Mouse (Mus musculus) left cerebral cortex, postnatal 10 days (tissue): ENCODE data around the gene Nr3c2. TPM values are rescaled to one million over a fixed set of nuclear protein-coding genes. Genes with fewer than 3 reads are reported as not detected.

Experiments
- DNase-seq, 2 experiments: peaks; one replicate each; pipeline ENCODE4 v3.0.0; 2021 to 2022; ENCODE audit warnings: low spot score in 2 of 2, mixed read lengths in 1 of 2; ENCODE audit errors: extremely low spot score in 1 of 2
- intact Hi-C: fragments of 180-260 bp; cut with DNase I; formaldehyde crosslinking; loops from one replicate; pipeline ENCODE4 v1.15.1; 2025
- total RNA-seq, 2 experiments: library from RNA; stranded (reverse); gene quantifications; 2 replicates each; pipeline ENCODE4 v1.2.3; 2021

Gene Nr3c2
- 10 to 100 TPM; 22.3 to 23.8 TPM for total RNA-seq

DNA sequence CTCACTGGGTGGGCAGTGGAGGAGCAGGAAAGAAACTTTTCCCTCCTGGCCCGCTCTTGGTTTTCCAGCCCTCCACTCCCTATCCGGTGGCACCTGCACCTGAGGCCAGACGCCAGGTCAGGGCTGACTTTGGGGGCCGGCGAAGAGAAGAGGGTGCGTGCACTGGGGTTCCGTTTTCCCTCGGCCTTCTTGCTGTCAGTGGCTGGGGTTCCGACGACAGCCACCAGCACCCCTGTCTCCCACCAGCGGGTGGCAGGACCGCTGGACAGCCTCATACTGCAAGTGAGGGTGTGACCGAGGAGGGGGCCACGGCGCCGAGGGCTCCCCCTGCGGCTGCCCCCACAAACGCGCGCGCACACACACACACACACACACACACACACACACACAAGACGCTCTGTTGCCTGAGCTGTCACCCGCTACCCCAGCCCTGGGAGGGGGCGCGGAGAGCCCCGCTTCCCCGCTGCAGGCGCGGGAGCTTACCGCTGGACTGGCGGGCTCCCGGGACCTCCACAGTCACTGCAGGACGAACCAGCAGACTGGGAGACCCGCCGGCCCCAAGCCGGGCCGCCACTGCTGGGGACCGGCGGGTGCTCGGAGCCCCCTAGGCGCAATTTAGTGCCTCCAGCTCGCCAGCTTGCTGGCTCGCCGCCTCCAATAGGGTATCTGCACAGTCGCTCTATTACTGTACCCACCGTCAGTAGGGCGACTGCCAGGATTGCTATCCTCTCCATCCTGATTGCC is at the start of gene Nr3c2:
Gene Nr3c2, plus strand, starts transcription at position 32 of the 744 bp plus-strand sequence.
- peak; percentile 23 to 69 for DNase-seq
- intact Hi-C loops: loop anchor here (5.0 to 10.0 kb wide), 2 partner anchors 415 to 832 kb away; no protein-coding TSS in a partner anchor

DNA sequence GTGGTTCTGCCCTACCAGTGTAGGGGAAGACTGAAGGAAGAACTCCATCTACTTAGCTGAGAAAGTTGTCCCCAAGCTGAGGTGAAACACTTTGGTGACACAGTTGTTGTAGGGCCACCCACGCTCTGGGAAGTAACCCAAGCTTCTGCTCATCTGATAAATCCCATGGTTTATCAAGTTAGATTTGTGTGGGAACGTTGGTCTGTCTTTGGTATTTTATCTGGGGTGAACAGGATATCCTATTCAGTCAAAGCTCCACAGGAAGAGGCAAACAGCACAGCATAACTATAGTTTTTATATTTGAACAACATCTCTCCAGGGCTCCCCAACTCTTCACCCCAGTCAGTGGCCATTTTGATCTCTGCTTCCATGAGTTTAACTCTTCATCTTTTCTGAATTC is 40.7 kb upstream of the Nr3c2 start:
- DNase-seq: no peak
- intact Hi-C loops: no loop called here

DNA sequence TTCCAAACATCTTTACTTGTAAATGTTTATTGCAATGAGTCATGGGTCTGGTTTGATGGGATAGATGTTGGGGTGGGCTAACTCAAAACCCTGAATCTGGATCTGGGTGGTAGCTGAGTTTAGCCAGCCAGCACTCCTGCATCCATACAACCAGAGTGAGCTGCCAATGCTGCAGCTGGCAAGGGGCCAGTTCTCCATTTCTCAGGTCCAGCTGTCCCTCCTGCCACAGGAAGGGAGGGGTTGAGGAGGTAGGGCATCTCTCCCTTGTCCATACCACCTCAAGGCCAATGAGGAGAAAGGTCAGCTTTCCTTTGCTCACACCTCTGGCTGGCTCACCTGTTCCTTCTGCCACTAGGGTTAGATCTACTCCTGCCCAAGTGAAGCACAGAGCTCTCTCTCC is 39.5 kb upstream of the Nr3c2 start:
- peak in 1 of 2 experiments; percentile 24 for DNase-seq
- intact Hi-C loops: no loop called here

DNA sequence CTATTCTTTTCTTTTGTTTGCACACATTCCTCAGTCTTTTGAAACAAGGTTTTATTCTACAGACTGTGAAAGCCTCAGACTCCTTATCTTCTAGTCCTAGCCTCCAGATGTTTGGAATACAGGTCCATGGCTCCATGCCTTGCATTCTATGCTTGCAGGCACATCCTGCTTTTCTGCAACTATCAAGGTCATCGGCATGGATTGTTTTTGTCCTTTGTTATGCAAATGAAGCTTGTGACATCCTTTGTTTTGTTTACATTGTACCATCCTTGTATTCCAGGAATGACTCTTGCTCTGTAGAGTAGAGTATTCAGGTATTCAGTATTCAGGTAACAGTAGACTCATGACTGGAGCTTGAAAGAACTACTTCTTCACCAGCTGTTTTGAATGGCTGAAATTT is 36.2 kb upstream of the Nr3c2 start:
- no peak for DNase-seq
- intact Hi-C loops: no loop called here

DNA sequence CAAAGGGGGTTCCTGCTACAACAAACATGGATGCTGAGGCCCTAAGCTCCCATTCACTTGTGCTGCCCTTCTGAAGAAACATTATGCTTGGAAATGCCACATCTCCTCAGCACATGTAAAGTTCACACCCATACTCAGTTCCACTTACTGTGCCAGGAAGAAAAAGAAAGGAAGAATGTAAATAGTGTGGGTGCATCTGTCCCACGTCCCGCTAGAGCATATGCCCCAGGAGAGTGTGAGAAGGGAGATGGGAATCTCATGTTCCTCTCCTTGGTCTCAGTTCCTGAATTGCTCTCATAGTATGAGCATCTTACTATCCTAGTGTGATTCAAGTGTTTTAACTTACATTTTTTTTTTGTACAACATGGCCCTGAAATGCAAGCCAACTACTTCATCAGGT is 22.4 kb upstream of the Nr3c2 start:
- intact Hi-C loops: no loop called here
- no peak for DNase-seq

DNA sequence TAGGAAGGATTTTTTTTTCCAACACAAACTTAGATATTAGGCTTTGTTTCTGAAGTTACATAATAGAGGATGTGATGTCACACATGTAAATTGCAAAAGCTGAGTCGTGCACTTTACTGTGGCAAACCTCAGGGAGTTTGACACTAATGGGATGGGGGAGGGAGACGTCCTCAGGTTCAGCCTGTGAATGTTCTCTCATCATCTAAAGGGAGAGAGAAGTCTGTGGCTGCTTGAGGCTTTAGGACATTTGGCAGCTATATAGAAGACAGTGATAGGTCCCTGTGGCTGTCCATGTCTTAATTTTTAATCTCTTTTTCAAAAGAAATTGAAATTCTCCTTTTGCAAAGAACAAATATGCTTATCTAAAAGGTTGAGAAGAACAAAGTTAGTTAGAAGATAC is 2.2 kb upstream of the Nr3c2 start:
- intact Hi-C loops: no loop called here
- no peak for DNase-seq

DNA sequence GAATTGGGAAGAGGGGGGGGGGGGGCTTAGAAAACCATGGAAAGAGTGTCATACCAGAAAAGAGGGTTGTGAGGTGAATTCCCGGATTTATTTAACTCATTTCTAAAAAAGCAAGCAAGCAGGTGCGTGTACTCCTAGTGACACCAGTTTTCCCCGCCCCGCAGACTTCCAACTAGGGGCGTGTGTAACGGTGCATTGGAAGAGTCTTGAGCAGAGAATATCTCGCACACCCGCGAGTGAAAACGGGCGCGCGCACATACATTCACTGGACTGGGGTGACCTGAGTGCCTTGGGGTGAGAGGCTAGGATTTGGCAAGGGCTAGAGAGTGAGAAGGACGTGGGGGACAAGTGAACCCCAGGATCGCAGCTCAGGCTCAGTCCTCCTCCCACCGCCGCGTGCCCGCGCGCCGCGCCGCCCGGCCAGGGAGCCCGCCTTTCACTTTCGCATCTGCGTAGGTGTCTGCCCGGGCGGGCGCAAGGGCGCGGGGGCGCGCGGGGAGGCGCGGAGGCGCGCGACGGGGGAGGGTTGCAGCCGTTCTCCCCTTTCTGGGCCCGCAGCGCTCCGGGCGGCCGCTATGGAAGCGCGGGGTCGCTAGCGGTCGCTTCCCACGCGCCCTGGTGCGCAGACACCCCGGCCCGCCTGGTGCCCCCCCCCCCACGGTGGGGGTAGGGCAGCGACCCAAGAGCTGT is 376 bp upstream of the Nr3c2 start:
- peak; percentile 22 to 84 for DNase-seq
- intact Hi-C loops: no loop called here

DNA sequence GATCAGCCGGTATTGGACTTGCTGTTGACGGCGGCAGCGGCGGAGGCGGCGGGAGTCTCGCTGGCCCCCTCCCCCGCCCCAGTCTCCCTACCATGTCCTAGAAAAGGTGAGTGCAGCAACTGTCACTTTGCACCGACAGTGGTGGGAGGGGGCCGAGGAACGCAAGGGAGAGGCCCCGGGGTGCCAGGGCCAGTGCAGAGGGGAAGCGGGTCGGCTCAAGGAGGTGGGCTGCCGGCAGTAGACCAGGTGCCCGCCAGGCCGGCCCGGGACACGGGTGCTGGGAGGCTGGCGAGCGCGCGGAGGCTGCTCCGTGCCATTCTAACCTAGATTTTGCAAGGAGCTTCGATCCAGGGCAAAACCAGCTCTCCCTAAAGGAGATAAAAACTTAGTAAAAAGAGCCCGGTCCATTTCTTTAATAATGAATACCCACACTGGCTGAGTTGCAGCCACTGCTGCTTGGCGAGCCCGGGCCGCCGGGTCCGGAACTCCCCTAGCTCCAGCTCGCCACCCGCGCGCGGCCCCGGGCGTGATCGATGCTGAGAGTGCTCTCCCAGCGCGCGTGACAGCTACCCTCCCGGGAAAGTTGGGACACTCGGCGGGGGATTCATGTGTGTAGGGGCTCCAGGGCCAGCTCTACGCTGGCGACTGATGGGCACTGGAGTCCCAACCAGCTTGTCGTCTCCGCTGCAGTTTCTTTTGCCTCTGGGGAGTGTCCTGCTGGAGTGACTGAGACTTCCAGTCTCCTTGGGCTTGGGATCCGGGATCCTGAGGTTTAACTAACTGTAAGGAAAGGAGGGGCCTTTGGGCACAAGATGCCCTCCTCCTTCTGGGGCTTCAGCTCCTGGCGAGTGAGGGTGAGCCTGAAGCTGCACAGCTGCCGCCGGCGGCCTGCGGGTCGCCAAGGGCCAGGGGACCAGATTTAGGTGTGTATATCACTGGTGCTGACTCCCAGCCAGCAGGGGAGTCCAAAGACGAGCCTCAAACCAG is 1.2 kb downstream of the Nr3c2 start:
- intact Hi-C loops: loop anchor here (5.0 to 10.0 kb wide), 2 partner anchors 414 to 833 kb away; no protein-coding TSS in a partner anchor
- DNase-seq: peak; percentile 14 to 65

DNA sequence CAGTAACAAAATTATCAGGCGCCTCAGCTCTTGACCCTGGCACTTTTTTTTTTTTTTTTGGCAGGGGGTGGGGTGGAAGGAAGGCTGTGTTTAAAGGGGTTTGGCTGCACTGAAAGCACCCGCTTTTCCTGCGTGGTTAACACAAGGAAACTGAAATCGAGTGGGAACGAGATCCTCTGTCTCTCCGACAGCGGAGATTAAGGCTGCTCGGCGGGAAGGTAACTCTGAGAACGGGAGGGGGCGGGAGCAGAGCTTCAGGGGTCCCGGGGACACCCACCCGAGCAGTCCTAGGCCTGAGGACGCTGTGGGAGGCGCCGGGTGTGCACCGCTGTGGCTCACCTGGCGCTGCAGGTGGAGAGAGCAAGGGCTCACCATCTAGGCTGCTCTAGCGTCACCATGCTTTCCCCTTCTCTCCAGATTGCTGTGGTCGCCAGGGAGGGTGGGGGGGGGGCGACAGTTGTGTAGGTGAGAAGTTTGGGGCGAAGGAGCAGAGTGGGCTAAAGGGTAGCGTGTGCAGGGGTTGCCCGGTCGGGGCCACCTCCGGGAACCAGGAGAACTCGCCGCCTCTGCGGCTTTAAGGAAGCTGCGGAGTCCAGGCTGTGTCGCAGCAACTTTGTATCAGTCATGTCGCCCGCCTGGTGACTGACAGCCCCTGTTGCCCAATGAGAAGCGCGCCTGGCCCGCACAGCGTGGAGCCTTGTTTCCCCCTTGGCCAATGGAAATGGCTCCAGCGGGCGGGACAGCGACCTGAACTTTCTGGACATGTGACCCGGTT is 2.4 kb downstream of the Nr3c2 start:
- intact Hi-C loops: loop anchor here (5.0 to 10.0 kb wide), 2 partner anchors 413 to 834 kb away; no protein-coding TSS in a partner anchor
- peak; percentile 95 to 98 for DNase-seq

DNA sequence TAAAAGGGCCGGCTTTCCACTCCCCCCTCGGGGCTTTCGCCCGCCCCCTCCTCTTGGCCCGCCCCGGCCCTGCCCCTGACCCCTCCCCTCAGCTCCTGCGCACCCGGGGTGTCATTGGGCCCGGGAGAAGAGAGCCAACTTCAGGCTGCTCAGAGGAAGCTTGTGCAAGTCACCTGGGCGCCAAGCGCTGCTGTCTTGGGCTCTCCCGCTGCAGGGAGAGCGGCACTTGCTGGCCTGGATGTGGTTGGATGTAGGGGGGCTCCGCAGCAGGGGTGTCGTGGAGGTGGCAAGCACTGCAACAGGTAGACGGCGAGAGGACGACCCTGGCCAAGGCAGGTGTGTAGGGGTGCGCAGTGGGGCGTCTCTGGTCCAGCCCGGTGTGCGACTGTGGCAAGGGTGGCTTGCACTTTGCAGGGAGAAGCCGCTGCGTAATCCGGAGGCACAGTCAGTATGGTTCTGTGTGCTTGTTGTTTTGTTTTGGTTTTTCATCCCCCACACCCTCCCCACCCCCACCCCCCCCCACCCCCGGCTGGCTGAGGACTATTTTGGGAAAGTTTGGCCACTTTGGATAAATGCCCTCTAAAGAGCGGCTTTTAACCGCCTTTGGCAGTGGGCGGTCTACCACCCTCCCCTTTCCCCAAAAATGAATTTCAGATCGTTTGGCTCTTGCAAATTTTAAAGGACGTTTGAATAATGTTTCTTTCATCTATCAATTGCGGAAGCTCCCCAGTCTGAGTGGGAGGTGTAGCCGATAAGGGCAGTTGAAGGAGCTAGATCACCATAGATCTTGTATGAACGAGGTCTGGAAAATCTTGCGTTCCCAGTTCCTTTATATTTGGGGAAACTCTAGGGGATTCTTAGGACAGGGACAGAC is 3.2 kb downstream of the Nr3c2 start:
- DNase-seq: no peak
- intact Hi-C loops: loop anchor here (5.0 to 10.0 kb wide), 2 partner anchors 412 to 835 kb away; no protein-coding TSS in a partner anchor

DNA sequence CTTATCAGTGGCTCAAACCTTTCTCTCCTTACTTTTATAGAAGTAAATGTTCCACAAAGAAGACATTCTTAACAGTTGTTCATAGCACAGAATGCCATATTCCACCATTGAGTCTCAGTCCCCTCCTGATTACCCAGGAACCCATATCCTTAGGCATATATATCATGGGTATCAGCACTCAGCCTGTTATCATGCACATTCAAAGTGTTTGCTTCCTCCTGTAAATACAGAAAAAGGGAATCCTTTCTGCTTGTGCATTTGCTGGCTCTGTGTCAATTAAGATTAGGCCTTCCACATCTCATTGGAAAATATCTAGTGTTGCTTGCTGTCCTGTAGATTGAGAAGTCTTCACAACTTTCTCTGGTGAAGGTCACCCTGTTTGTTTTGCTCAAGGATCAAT is 12.0 kb downstream of the Nr3c2 start:
- no peak for DNase-seq
- intact Hi-C loops: no loop called here

DNA sequence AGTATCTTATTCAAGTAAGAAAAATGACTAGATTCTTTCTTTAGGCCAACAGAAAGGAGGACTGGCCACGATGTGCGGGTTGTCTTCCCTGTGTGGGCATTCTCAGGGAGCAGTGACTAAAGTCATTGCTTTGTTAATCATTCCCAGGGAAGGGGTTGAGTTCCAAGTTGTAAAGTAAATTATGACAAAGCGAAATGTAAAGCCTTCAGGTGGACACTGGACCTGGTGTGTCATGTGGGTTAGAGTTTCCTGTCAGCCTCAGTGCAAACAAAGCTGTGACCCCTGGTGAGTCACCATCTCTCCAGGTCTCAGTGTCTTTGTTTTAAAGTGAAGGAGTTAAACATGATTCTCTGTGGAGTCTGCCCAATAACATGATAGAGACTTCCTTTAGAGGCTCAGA is 13.4 kb downstream of the Nr3c2 start:
- no peak for DNase-seq
- intact Hi-C loops: no loop called here

DNA sequence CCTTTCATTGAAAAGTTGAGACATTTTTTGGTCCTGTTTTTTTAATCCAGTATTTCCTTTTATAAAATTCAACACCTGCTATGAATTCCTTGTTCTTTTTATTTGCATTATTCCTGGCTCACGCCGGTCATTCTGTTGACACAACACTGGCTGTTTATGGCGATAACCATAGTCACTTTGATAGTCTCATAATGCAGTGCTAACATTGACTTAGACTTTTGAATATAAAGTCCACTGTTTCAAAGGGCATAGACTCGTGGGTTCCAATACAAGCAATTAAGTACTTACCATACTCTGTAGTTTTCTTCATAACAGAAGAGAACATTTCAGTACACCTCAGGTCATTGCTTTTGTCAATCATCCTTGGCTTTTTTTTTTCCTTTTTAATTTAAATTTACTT is 14.0 kb downstream of the Nr3c2 start:
- DNase-seq: no peak
- intact Hi-C loops: no loop called here

DNA sequence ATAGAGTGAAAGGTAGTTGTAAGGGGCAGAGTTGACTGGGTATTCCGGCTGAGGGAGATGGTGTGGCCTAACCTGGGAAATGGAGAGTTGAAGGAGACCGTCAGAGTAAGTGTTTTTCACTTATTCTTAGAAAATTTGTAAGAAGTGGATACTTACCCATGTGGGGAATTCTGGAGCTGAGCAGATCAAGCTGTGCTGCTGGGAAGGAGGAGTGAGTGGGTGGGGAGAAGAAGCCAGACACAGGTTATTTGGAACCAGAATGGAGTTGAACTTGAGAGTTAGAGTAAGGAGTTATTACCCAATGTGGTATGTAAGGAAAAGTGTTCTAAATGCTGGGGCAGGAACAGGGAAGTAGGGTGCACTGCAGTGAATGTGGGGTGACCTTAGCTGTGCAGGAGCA is 16.0 kb downstream of the Nr3c2 start:
- no peak for DNase-seq
- intact Hi-C loops: no loop called here

DNA sequence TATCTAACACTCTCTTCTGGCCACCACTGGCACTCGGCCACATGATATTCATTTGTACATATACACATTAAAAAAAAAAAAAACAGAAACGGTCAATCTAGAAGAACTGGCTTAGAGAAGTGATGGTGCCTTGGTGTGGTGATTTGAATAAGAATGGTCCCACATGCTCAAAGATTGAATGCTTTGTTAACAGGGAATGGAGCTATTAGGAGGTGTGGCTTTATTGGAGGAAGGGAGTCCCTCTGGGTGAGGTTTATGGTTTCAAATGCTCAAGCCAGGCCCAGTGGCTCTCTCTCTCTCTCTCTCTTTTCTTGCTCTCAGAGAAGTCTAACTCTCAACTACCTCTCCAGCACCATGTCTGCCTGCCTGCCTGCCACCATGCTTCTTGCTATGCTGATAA is 20.3 kb downstream of the Nr3c2 start:
- intact Hi-C loops: no loop called here

DNA sequence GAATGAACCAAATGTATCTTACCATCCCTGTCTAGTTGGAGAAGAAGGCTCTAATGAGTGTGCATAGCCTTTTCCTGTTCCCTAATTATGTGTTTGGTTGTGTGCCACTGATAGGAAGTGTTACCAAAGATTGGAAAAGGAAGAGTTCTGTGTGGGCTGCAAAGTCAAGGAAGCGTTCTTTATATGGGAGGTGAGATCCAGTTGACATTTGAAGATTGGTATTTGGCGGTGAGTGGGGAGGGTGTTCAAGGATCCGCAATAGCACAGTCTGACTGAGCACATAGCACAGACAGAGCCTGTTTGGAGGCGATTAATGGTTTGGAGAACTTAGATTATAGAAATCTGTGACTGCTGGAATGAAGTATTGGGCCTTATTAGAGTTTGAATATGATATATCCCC is 24.9 kb downstream of the Nr3c2 start:
- no peak for DNase-seq
- intact Hi-C loops: no loop called here

More for the DNA sequence above, 20.3 kb downstream of the Nr3c2 start:
- no peak for DNase-seq

DNA sequence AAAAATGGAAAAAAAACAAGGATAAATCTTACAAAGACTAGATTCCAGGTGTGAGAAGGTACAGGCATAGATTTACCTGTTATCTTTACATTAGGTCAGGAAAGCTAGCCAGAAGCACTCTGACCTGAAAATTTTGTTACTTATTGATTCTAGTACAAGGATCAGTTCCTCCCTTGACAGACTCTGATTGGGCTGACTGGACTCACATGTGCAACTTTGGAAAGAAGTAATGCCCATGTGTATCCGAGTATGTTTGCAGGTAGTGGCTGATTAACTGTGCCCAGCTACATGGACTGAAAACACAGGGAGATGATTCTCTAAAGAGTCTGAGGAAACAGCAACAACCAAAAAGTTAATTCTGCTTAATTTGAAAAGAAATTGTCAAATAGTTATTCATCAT is 29.1 kb downstream of the Nr3c2 start:
- intact Hi-C loops: no loop called here
- DNase-seq: no peak
